Mouse (Mus musculus) myocyte (in vitro differentiated cells): ENCODE data around the gene Smug1. TPM values are rescaled to one million over a fixed set of nuclear protein-coding genes. Genes with fewer than 3 reads are reported as not detected.
A peak's percentile ranks its signal among the peaks of the same experiment; 100 is the strongest.

Experiments
- H3K27me3 ChIP-seq: one replicate; pipeline ENCODE4 v1.6.1; 2011; ENCODE audit not compliant: control insufficient read depth, insufficient read depth, insufficient read length
- H3K36me3 ChIP-seq: one replicate; pipeline ENCODE4 v1.6.1; 2011; ENCODE audit not compliant: control insufficient read depth, insufficient read depth
- H3K4me2 ChIP-seq: one replicate; pipeline ENCODE4 v1.6.1; 2011; ENCODE audit warnings: low read depth, control low read depth
- H3K4me3 ChIP-seq: one replicate; pipeline ENCODE4 v1.5.1; 2011; ENCODE audit warnings: mild to moderate bottlenecking, control low read depth, moderate library complexity
- H3K79me2 ChIP-seq: one replicate; pipeline ENCODE4 v1.6.1; 2011; ENCODE audit not compliant: control insufficient read depth, insufficient read depth
- H3ac ChIP-seq: one replicate; pipeline ENCODE4 v1.6.1; 2011; ENCODE audit not compliant: control insufficient read depth, insufficient read length
- CEBPB ChIP-seq: IDR thresholded peaks from 2 replicates; pipeline ENCODE4 v1.6.1; 2011; ENCODE audit warnings: mild to moderate bottlenecking, moderate library complexity; ENCODE audit not compliant: poor library complexity, insufficient read depth, severe bottlenecking
- E2F4 ChIP-seq: IDR thresholded peaks from one replicate; pipeline ENCODE4 v1.6.1; 2011; ENCODE audit warnings: mild to moderate bottlenecking, control low read depth, moderate library complexity; ENCODE audit not compliant: insufficient read depth
- MAX ChIP-seq: IDR thresholded peaks from one replicate; pipeline ENCODE4 v1.6.1; 2011; ENCODE audit warnings: low read depth, mild to moderate bottlenecking, control low read depth
- MYOD1 ChIP-seq, 3 experiments: IDR thresholded peaks; one replicate each; pipeline ENCODE4 v1.6.1; 2011; ENCODE audit warnings: control low read depth in 2 of 3, low read depth in 2 of 3, mild to moderate bottlenecking in 2 of 3, moderate library complexity in 1 of 3; ENCODE audit not compliant: insufficient read length in 2 of 3, control insufficient read depth in 1 of 3
- MYOG ChIP-seq, 3 experiments: IDR thresholded peaks; one replicate each; pipeline ENCODE4 v1.6.1; 2011; ENCODE audit warnings: control low read depth in 2 of 3, low read depth in 2 of 3, mild to moderate bottlenecking in 2 of 3; ENCODE audit not compliant: insufficient read length in 2 of 3, control insufficient read depth in 1 of 3, insufficient read depth in 1 of 3
- POLR2A ChIP-seq: IDR thresholded peaks from one replicate; pipeline ENCODE4 v1.6.1; 2011; ENCODE audit warnings: low read depth, mild to moderate bottlenecking, control low read depth, moderate library complexity; ENCODE audit not compliant: insufficient read length
- POLR2AphosphoS2 ChIP-seq: IDR thresholded peaks from one replicate; pipeline ENCODE4 v1.6.1; 2011; ENCODE audit warnings: low read depth, control low read depth; ENCODE audit not compliant: insufficient read length
- REST ChIP-seq: IDR thresholded peaks from one replicate; pipeline ENCODE4 v1.6.1; 2011; ENCODE audit warnings: mild to moderate bottlenecking, control low read depth, moderate library complexity; ENCODE audit not compliant: insufficient read depth, insufficient read length
- SRF ChIP-seq: IDR thresholded peaks from one replicate; pipeline ENCODE4 v1.6.1; 2011; ENCODE audit warnings: low read depth; ENCODE audit not compliant: control insufficient read depth, insufficient read length
- TCF12 ChIP-seq: IDR thresholded peaks from one replicate; pipeline ENCODE4 v1.6.1; 2011; ENCODE audit warnings: mild to moderate bottlenecking, control low read depth; ENCODE audit not compliant: poor library complexity, insufficient read depth, severe bottlenecking
- TCF3 ChIP-seq: IDR thresholded peaks from one replicate; pipeline ENCODE4 v1.6.1; 2011; ENCODE audit warnings: low read depth, control low read depth; ENCODE audit not compliant: insufficient read length
- USF1 ChIP-seq: IDR thresholded peaks from one replicate; pipeline ENCODE4 v1.6.1; 2011; ENCODE audit warnings: low read depth, mild to moderate bottlenecking, control low read depth, moderate library complexity
- polyA plus RNA-seq: library from polyadenylated mRNA; unstranded; fragments of >200 nt; fragmentation: generic; extraction: Trizol; gene quantifications from one replicate; pipeline ENCODE4 v1.2.1, GENCODE M21; 2012; ENCODE audit warnings: missing spikeins

The Smug1 gene
- polyA plus RNA-seq, 1 experiment, result 18.6 TPM

- peak overlapping the region; percentile 83 for H3K4me2 ChIP-seq
- no peak for TF ChIP-seq E2F4
- TF ChIP-seq POLR2AphosphoS2, result no peak
- TF ChIP-seq TCF12, result no peak
- TF ChIP-seq REST, result no peak
- no peak for TF ChIP-seq POLR2A
- no peak for TF ChIP-seq USF1
- TF ChIP-seq MAX, result no peak
- H3K79me2 ChIP-seq, result no peaks in the 10 kb centered on the region
- H3K27me3 ChIP-seq, result no peaks in the 10 kb centered on the region
- H3K4me3 ChIP-seq, result no peak overlapping the region
- H3K36me3 ChIP-seq, result no peaks in the 10 kb centered on the region
- H3ac ChIP-seq, result no peak overlapping the region
Measured at GRCm38 (mm10) chr15:103145635-103146299, 21.1 kb downstream of the Smug1 start.

GRCm38 (mm10) chr15:103144176-103144575 lies 22.7 kb downstream of the Smug1 start:
- no peaks in the 10 kb centered on the region for H3K27me3 ChIP-seq
- no peak overlapping the region for H3ac ChIP-seq
- H3K4me3 ChIP-seq, result no peak overlapping the region
- no peak for TF ChIP-seq REST
- TF ChIP-seq TCF12, result no peak
- TF ChIP-seq MYOD1 (IDR thresholded peaks at IDR 0.05; ENCODE audit: control insufficient read depth in 1 of 3, insufficient read length in 2 of 3, low read depth in 2 of 3), result no peak
- no peak for TF ChIP-seq MYOG (IDR thresholded peaks at IDR 0.05; ENCODE audit: control insufficient read depth in 1 of 3, insufficient read depth in 1 of 3, insufficient read length in 2 of 3, low read depth in 2 of 3)
- TF ChIP-seq POLR2AphosphoS2, result no peak
- TF ChIP-seq MAX, result no peak
- no peak for TF ChIP-seq E2F4
- no peak for TF ChIP-seq SRF
- no peak for TF ChIP-seq POLR2A
- TF ChIP-seq TCF3, result no peak
- TF ChIP-seq USF1, result no peak
- no peak for TF ChIP-seq CEBPB
- H3K4me2 ChIP-seq, result no peak overlapping the region
- no peaks in the 10 kb centered on the region for H3K79me2 ChIP-seq
- no peaks in the 10 kb centered on the region for H3K36me3 ChIP-seq

DNA sequence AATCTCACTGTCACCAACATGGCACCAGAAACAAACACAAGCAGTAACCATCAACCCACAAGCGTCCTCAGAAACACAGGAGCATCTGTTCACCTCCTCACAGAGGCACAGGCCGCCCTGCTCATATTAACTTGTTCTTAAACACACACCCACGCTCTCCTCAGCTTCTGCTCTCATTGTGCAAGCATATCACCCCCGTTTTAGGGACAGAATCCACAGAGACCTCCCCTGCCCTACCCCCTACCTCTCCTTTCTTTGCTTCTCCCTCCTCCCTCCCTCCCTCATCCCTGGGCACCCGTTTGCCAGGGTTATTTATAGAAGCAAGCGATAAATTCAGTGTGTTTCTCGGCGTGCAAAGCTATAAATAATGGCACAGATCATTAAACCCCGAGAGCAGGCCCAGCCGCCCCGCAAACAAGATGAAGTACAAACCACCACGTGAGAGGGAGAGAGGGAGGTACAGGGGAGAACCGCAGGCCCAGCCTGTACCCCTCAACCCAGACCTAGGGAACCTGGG lies 31.4 kb downstream of the Smug1 start:
- no peaks in the 10 kb centered on the region for H3K79me2 ChIP-seq
- H3K27me3 ChIP-seq, result no peaks in the 10 kb centered on the region

DNA sequence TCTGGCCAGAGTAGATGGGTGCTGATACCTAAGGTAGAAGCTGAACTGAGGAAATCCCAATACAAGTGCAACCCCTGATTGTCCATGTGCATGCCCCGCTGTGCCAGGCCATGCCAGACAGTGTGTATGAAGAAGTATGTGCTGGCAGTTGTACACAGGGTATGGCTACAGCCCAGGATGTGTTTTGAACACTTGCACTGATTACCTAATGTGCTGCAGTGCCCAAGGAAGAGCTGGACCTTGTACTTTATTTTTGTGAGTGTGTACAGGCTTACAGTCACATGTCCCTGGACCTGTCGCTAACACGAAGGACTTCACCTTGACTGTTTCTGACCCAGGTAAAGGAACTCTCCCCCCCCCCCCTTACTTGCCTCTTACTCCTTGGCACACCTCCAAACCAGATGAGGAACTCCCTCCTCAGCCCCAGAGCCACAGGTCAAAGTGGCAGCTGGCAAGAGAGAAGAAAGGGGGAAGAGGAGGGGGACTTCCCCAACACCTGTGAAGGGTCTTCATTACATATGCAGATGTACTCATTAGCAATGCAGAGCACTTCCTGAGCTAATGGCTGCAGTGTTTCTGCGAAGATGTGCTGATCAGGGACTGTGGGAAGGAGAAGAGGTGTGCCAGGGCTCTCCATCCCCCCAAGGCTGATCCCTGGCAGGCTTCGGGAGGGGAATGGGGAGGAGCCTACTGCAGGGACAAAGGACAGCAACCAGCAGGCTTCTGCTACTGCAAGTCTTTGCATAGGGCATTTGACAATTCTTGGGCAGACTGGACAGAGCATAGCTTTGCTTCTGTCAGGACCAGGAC lies 32.4 kb downstream of the Smug1 start:
- Histone ChIP-seq H3K4me2 (no peak overlapping the region), H3ac (no peak overlapping the region), H3K36me3 (no peaks in the 10 kb centered on the region), H3K4me3 (no peak overlapping the region), H3K27me3 (no peaks in the 10 kb centered on the region), H3K79me2 (no peaks in the 10 kb centered on the region)
- TF ChIP-seq POLR2AphosphoS2, result no peak
- no peak for TF ChIP-seq USF1
- TF ChIP-seq TCF3, result no peak
- no peak for TF ChIP-seq CEBPB
- no peak for TF ChIP-seq TCF12
- no peak for TF ChIP-seq E2F4
- TF ChIP-seq MYOD1 (IDR thresholded peaks at IDR 0.05; ENCODE audit: control insufficient read depth in 1 of 3, insufficient read length in 2 of 3, low read depth in 2 of 3), result no peak
- no peak for TF ChIP-seq REST
- no peak for TF ChIP-seq MAX
- TF ChIP-seq SRF, result no peak
- no peak for TF ChIP-seq POLR2A
- no peak for TF ChIP-seq MYOG (IDR thresholded peaks at IDR 0.05; ENCODE audit: control insufficient read depth in 1 of 3, insufficient read depth in 1 of 3, insufficient read length in 2 of 3, low read depth in 2 of 3)

More for the DNA sequence above, 31.4 kb downstream of the Smug1 start:
- Histone ChIP-seq H3K36me3 (no peaks in the 10 kb centered on the region), H3K4me2 (peak overlapping the region; percentile 36), H3ac (no peak overlapping the region), H3K4me3 (no peak overlapping the region)
- no peak for TF ChIP-seq REST
- TF ChIP-seq MYOD1 (IDR thresholded peaks at IDR 0.05; ENCODE audit: control insufficient read depth in 1 of 3, insufficient read length in 2 of 3, low read depth in 2 of 3), result no peak
- TF ChIP-seq CEBPB, result 0 out of 2 replicates have a peak, but pooled peaks have one; percentile 24

- TF ChIP-seq CEBPB (no peak), USF1 (peak; percentile 87)
- H3K4me3 ChIP-seq, result no peak overlapping the region
- no peak overlapping the region for H3ac ChIP-seq
- no peaks in the 10 kb centered on the region for H3K36me3 ChIP-seq
- H3K4me2 ChIP-seq, result no peak overlapping the region
- no peaks in the 10 kb centered on the region for H3K79me2 ChIP-seq
- H3K27me3 ChIP-seq, result no peaks in the 10 kb centered on the region
Measured at GRCm38 (mm10) chr15:103133761-103134160, 33.1 kb downstream of the Smug1 start.
